Mouse (Mus musculus): ENCODE results near the gene Tbl3. TPM values are rescaled to one million over a fixed set of nuclear protein-coding genes. Genes with fewer than 3 reads are reported as not detected.

Tbl3 gene
- polyA plus RNA-seq, 1 experiment from 2014 or later, result 131 TPM

GRCm38 (mm10) chr17:24739926-24740325, 32.5 kb upstream of the Tbl3 start:
- Histone ChIP-seq H3K9me3 (ENCODE audit: control insufficient read depth, low read length) (no peaks in the 10 kb centered on the region), H3K4me1 (ENCODE audit: control insufficient read depth, insufficient read depth, low read length) (no peaks in the 10 kb centered on the region), H3K9ac (ENCODE audit: low read length) (no peak overlapping the region), H3K27me3 (ENCODE audit: control insufficient read depth, insufficient read depth, low read length) (no peaks in the 10 kb centered on the region), H3K36me3 (ENCODE audit: control insufficient read depth, insufficient read depth, low read length) (no peaks in the 10 kb centered on the region), H3K4me2 (ENCODE audit: low read depth) (no peak overlapping the region), H3K27ac (ENCODE audit: low read depth, low read length) (no peak overlapping the region), H3K4me3 (ENCODE audit: low read depth, low read length) (no peak overlapping the region)
- no peak for DNase-seq (ENCODE audit: low spot score)
- ATAC-seq (ENCODE audit: insufficient read depth, low FRiP score, low TSS enrichment), result no peak
- WGBS, result 86% methylated on average over 8 of the region's 8 CpGs

GRCm38 (mm10) chr17:24738238-24738637, 30.8 kb upstream of the Tbl3 start:
- WGBS, result 79% methylated on average over 4 of the region's 4 CpGs
- no peak for ATAC-seq (ENCODE audit: insufficient read depth, low FRiP score, low TSS enrichment)
- DNase-seq (ENCODE audit: low spot score), result no peak

GRCm38 (mm10) chr17:24737135-24737810, 29.8 kb upstream of the Tbl3 start:
- Histone ChIP-seq H3K4me3 (ENCODE audit: low read depth, low read length) (peak overlapping the region; percentile 59), H3K4me2 (ENCODE audit: low read depth) (peak overlapping the region; percentile 90), H3K9ac (ENCODE audit: low read length) (peak overlapping the region; percentile 57; the same call in 1 of the 2 replicates), H3K36me3 (ENCODE audit: control insufficient read depth, insufficient read depth, low read length) (no peaks in the 10 kb centered on the region), H3K9me3 (ENCODE audit: control insufficient read depth, low read length) (no peaks in the 10 kb centered on the region), H3K4me1 (ENCODE audit: control insufficient read depth, insufficient read depth, low read length) (no peaks in the 10 kb centered on the region), H3K27ac (ENCODE audit: low read depth, low read length) (no peak overlapping the region), H3K27me3 (ENCODE audit: control insufficient read depth, insufficient read depth, low read length) (no peaks in the 10 kb centered on the region)
- DNase-seq (ENCODE audit: low spot score) (no peak), ATAC-seq (ENCODE audit: insufficient read depth, low FRiP score, low TSS enrichment) (no peak)
- 28% methylated on average over 8 of the region's 8 CpGs for WGBS

More at GRCm38 (mm10) chr17:24738238-24738637, 30.8 kb upstream of the Tbl3 start:
- H3K4me3 ChIP-seq (ENCODE audit: low read depth, low read length), result no peak overlapping the region
- H3K27me3 ChIP-seq (ENCODE audit: control insufficient read depth, insufficient read depth, low read length), result no peaks in the 10 kb centered on the region
- no peak overlapping the region for H3K9ac ChIP-seq (ENCODE audit: low read length)
- H3K27ac ChIP-seq (ENCODE audit: low read depth, low read length), result no peak overlapping the region
- no peaks in the 10 kb centered on the region for H3K4me1 ChIP-seq (ENCODE audit: control insufficient read depth, insufficient read depth, low read length)
- no peak overlapping the region for H3K4me2 ChIP-seq (ENCODE audit: low read depth)
- no peaks in the 10 kb centered on the region for H3K36me3 ChIP-seq (ENCODE audit: control insufficient read depth, insufficient read depth, low read length)
- H3K9me3 ChIP-seq (ENCODE audit: control insufficient read depth, low read length), result no peaks in the 10 kb centered on the region

GRCm38 (mm10) chr17:24736330-24737051, 29.0 kb upstream of the Tbl3 start, which contains the start of gene Msrb1:
TSS of gene Msrb1 (plus strand) at chr17:24736642.
- WGBS, result 1% methylated on average over 29 of the region's 29 CpGs
- peak; percentile 95 for DNase-seq (ENCODE audit: low spot score)
- Histone ChIP-seq H3K9me3 (ENCODE audit: control insufficient read depth, low read length) (no peaks in the 10 kb centered on the region), H3K9ac (ENCODE audit: low read length) (peak within 1 kb of the TSS; percentile 57), H3K4me1 (ENCODE audit: control insufficient read depth, insufficient read depth, low read length) (no peaks in the 10 kb centered on the region), H3K27ac (ENCODE audit: low read depth, low read length) (no peak within 1 kb of the TSS), H3K4me3 (ENCODE audit: low read depth, low read length) (peak within 1 kb of the TSS; percentile 59), H3K4me2 (ENCODE audit: low read depth) (peak within 1 kb of the TSS; percentile 90), H3K27me3 (ENCODE audit: control insufficient read depth, insufficient read depth, low read length) (no peaks in the 10 kb centered on the region), H3K36me3 (ENCODE audit: control insufficient read depth, insufficient read depth, low read length) (no peaks in the 10 kb centered on the region)
- ATAC-seq (ENCODE audit: insufficient read depth, low FRiP score, low TSS enrichment), result peak; percentile 96

- Histone ChIP-seq H3K36me3 (ENCODE audit: control insufficient read depth, insufficient read depth, low read length) (no peaks in the 10 kb centered on the region), H3K9ac (ENCODE audit: low read length) (no peak overlapping the region), H3K27ac (ENCODE audit: low read depth, low read length) (no peak overlapping the region), H3K4me1 (ENCODE audit: control insufficient read depth, insufficient read depth, low read length) (no peaks in the 10 kb centered on the region), H3K4me2 (ENCODE audit: low read depth) (no peak overlapping the region), H3K9me3 (ENCODE audit: control insufficient read depth, low read length) (no peaks in the 10 kb centered on the region), H3K4me3 (ENCODE audit: low read depth, low read length) (no peak overlapping the region), H3K27me3 (ENCODE audit: control insufficient read depth, insufficient read depth, low read length) (no peaks in the 10 kb centered on the region)
- 89% methylated on average over 7 of the region's 7 CpGs for WGBS
- ATAC-seq (ENCODE audit: insufficient read depth, low FRiP score, low TSS enrichment) (no peak), DNase-seq (ENCODE audit: low spot score) (no peak)
Measured at GRCm38 (mm10) chr17:24735446-24735845, 28.0 kb upstream of the Tbl3 start.

GRCm38 (mm10) chr17:24734513-24734912, 27.1 kb upstream of the Tbl3 start:
- 84% methylated on average over 1 of the region's 1 CpGs for WGBS
- Histone ChIP-seq H3K9ac (ENCODE audit: low read length) (no peak overlapping the region), H3K27me3 (ENCODE audit: control insufficient read depth, insufficient read depth, low read length) (no peaks in the 10 kb centered on the region), H3K4me2 (ENCODE audit: low read depth) (no peak overlapping the region), H3K36me3 (ENCODE audit: control insufficient read depth, insufficient read depth, low read length) (no peaks in the 10 kb centered on the region), H3K9me3 (ENCODE audit: control insufficient read depth, low read length) (no peaks in the 10 kb centered on the region), H3K4me1 (ENCODE audit: control insufficient read depth, insufficient read depth, low read length) (no peaks in the 10 kb centered on the region), H3K4me3 (ENCODE audit: low read depth, low read length) (no peak overlapping the region), H3K27ac (ENCODE audit: low read depth, low read length) (no peak overlapping the region)
- DNase-seq (ENCODE audit: low spot score), result no peak
- no peak for ATAC-seq (ENCODE audit: insufficient read depth, low FRiP score, low TSS enrichment)

- 85% methylated on average over 21 of the region's 21 CpGs for WGBS
- DNase-seq (ENCODE audit: low spot score), result no peak
- H3K9ac ChIP-seq (ENCODE audit: low read length), result no peak overlapping the region
- no peaks in the 10 kb centered on the region for H3K9me3 ChIP-seq (ENCODE audit: control insufficient read depth, low read length)
- no peak overlapping the region for H3K4me3 ChIP-seq (ENCODE audit: low read depth, low read length)
- ATAC-seq (ENCODE audit: insufficient read depth, low FRiP score, low TSS enrichment), result no peak
- no peak overlapping the region for H3K27ac ChIP-seq (ENCODE audit: low read depth, low read length)
- H3K4me1 ChIP-seq (ENCODE audit: control insufficient read depth, insufficient read depth, low read length), result no peaks in the 10 kb centered on the region
- H3K36me3 ChIP-seq (ENCODE audit: control insufficient read depth, insufficient read depth, low read length), result no peaks in the 10 kb centered on the region
- H3K4me2 ChIP-seq (ENCODE audit: low read depth), result no peak overlapping the region
- no peaks in the 10 kb centered on the region for H3K27me3 ChIP-seq (ENCODE audit: control insufficient read depth, insufficient read depth, low read length)
Measured at GRCm38 (mm10) chr17:24733434-24734050, 26.1 kb upstream of the Tbl3 start.

- Histone ChIP-seq H3K9ac (ENCODE audit: low read length) (no peak overlapping the region), H3K4me3 (ENCODE audit: low read depth, low read length) (no peak overlapping the region), H3K36me3 (ENCODE audit: control insufficient read depth, insufficient read depth, low read length) (no peaks in the 10 kb centered on the region), H3K4me2 (ENCODE audit: low read depth) (no peak overlapping the region), H3K27ac (ENCODE audit: low read depth, low read length) (no peak overlapping the region), H3K27me3 (ENCODE audit: control insufficient read depth, insufficient read depth, low read length) (no peaks in the 10 kb centered on the region), H3K4me1 (ENCODE audit: control insufficient read depth, insufficient read depth, low read length) (no peaks in the 10 kb centered on the region), H3K9me3 (ENCODE audit: control insufficient read depth, low read length) (no peaks in the 10 kb centered on the region)
- 77% methylated on average over 12 of the region's 12 CpGs for WGBS
- ATAC-seq (ENCODE audit: insufficient read depth, low FRiP score, low TSS enrichment), result no peak
- no peak for DNase-seq (ENCODE audit: low spot score)
Measured at GRCm38 (mm10) chr17:24732233-24732935, 24.9 kb upstream of the Tbl3 start.

Measured in neural tube, embryonic 11.5 days (tissue).